Mouse (Mus musculus): ENCODE measurements around the gene Il4i1.

DNA sequence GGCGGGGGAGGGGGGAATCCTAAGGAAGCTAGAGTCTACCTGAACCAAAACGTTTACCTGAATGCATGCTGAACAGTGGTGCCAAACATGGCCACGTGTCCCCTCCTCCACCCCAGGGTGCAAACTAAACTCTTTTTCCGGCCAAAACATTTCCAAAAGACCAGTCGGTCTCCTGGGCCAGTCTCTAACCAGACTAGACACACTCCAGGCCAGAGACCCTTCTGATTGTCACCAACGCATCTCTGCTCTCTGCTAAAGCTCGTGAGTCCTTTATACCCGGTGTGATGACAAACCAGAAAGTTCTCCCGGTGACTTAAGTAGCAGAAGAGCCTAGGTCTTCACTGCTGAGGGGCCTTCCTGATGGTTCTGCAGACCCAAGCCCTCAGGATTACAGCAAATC, 51.6 kb downstream of the Il4i1 start:
- no peak for TF ChIP-seq CTCF (IDR thresholded peaks at IDR 0.05; ENCODE audit: low read depth)
- no peak for TF ChIP-seq EP300 (optimal IDR thresholded peaks at IDR 0.05)
